Mouse (Mus musculus): ENCODE data around the gene Mdp1. TPM values are rescaled to one million over a fixed set of nuclear protein-coding genes. Genes with fewer than 3 reads are reported as not detected.
A peak's percentile ranks its signal among the peaks of the same experiment; 100 is the strongest.

Gene Mdp1
- polyA plus RNA-seq, 1 experiment, result 27.2 TPM

GRCm38 (mm10) chr14:55671486-55671832 lies 11.2 kb upstream of the Mdp1 start:
- H3K36me3 ChIP-seq (ENCODE audit: control insufficient read depth, insufficient read depth, low read length), result no peaks in the 10 kb centered on the region
- H3K4me1 ChIP-seq (ENCODE audit: control insufficient read depth, insufficient read depth, low read length), result peaks cover 6% of the 10 kb centered on the region; the same call in 1 of the 2 replicates
- TF ChIP-seq POLR2A (IDR thresholded peaks at IDR 0.05; ENCODE audit: low read depth, low read length) (no peak), CTCF (conservative IDR thresholded peaks at IDR 0.05; ENCODE audit: insufficient read depth, insufficient read length, low read depth, low read length) (no peak)
- peak overlapping the region; percentile 96; the same call in 1 of the 2 replicates for H3K27ac ChIP-seq (ENCODE audit: insufficient read depth, low read depth, low read length)
- 0% methylated on average over 12 of the region's 12 CpGs for WGBS
- DNase-seq, result no peak
- H3K4me3 ChIP-seq (ENCODE audit: insufficient read depth, low read depth, low read length), result peak overlapping the region; percentile 79
- no peaks in the 10 kb centered on the region for H3K27me3 ChIP-seq (replicated peaks; ENCODE audit: control insufficient read depth, insufficient read depth, low read length)

GRCm38 (mm10) chr14:55660636-55661035 lies 328 bp upstream of the Mdp1 start:
- Histone ChIP-seq H3K27ac (ENCODE audit: insufficient read depth, low read depth, low read length) (no peak overlapping the region), H3K4me3 (ENCODE audit: insufficient read depth, low read depth, low read length) (no peak overlapping the region), H3K36me3 (ENCODE audit: control insufficient read depth, insufficient read depth, low read length) (no peaks in the 10 kb centered on the region; the same call in 1 of the 2 replicates), H3K27me3 (replicated peaks; ENCODE audit: control insufficient read depth, insufficient read depth, low read length) (no peaks in the 10 kb centered on the region), H3K4me1 (ENCODE audit: control insufficient read depth, insufficient read depth, low read length) (peaks cover 8% of the 10 kb centered on the region; the same call in 1 of the 2 replicates)
- 59% methylated on average over 2 of the region's 2 CpGs for WGBS
- no peak for DNase-seq
- TF ChIP-seq POLR2A (IDR thresholded peaks at IDR 0.05; ENCODE audit: low read depth, low read length), result no peak
- no peak for TF ChIP-seq CTCF (conservative IDR thresholded peaks at IDR 0.05; ENCODE audit: insufficient read depth, insufficient read length, low read depth, low read length)

- H3K4me1 ChIP-seq (ENCODE audit: control insufficient read depth, insufficient read depth, low read length), result peaks cover 8% of the 10 kb centered on the region; the same call in 1 of the 2 replicates
- H3K4me3 ChIP-seq (ENCODE audit: insufficient read depth, low read depth, low read length), result no peak overlapping the region
- no peaks in the 10 kb centered on the region for H3K27me3 ChIP-seq (replicated peaks; ENCODE audit: control insufficient read depth, insufficient read depth, low read length)
- TF ChIP-seq CTCF (conservative IDR thresholded peaks at IDR 0.05; ENCODE audit: insufficient read depth, insufficient read length, low read depth, low read length), result no peak
- no peak for TF ChIP-seq POLR2A (IDR thresholded peaks at IDR 0.05; ENCODE audit: low read depth, low read length)
- no peaks in the 10 kb centered on the region; the same call in 1 of the 2 replicates for H3K36me3 ChIP-seq (ENCODE audit: control insufficient read depth, insufficient read depth, low read length)
- H3K27ac ChIP-seq (ENCODE audit: insufficient read depth, low read depth, low read length), result no peak overlapping the region
- 60% methylated on average over 5 of the region's 5 CpGs for WGBS
- peak; percentile 88 for DNase-seq
Measured at GRCm38 (mm10) chr14:55658011-55658410, 2.3 kb downstream of the Mdp1 start.

GRCm38 (mm10) chr14:55656935-55657334 lies 3.4 kb downstream of the Mdp1 start:
- 82% methylated on average over 3 of the region's 3 CpGs for WGBS
- no peak overlapping the region for H3K4me3 ChIP-seq (ENCODE audit: insufficient read depth, low read depth, low read length)
- no peaks in the 10 kb centered on the region for H3K27me3 ChIP-seq (replicated peaks; ENCODE audit: control insufficient read depth, insufficient read depth, low read length)
- DNase-seq, result no peak
- no peaks in the 10 kb centered on the region; the same call in 1 of the 2 replicates for H3K36me3 ChIP-seq (ENCODE audit: control insufficient read depth, insufficient read depth, low read length)
- no peak overlapping the region for H3K27ac ChIP-seq (ENCODE audit: insufficient read depth, low read depth, low read length)
- TF ChIP-seq POLR2A (IDR thresholded peaks at IDR 0.05; ENCODE audit: low read depth, low read length), result no peak
- TF ChIP-seq CTCF (conservative IDR thresholded peaks at IDR 0.05; ENCODE audit: insufficient read depth, insufficient read length, low read depth, low read length), result no peak
- peaks cover 8% of the 10 kb centered on the region; the same call in 1 of the 2 replicates for H3K4me1 ChIP-seq (ENCODE audit: control insufficient read depth, insufficient read depth, low read length)

- no peak overlapping the region for H3K27ac ChIP-seq (ENCODE audit: insufficient read depth, low read depth, low read length)
- no peak for DNase-seq
- no peak overlapping the region for H3K4me3 ChIP-seq (ENCODE audit: insufficient read depth, low read depth, low read length)
- TF ChIP-seq CTCF (conservative IDR thresholded peaks at IDR 0.05; ENCODE audit: insufficient read depth, insufficient read length, low read depth, low read length) (no peak), POLR2A (IDR thresholded peaks at IDR 0.05; ENCODE audit: low read depth, low read length) (no peak)
- H3K4me1 ChIP-seq (ENCODE audit: control insufficient read depth, insufficient read depth, low read length), result no peaks in the 10 kb centered on the region
- 91% methylated on average over 7 of the region's 7 CpGs for WGBS
- H3K27me3 ChIP-seq (replicated peaks; ENCODE audit: control insufficient read depth, insufficient read depth, low read length), result no peaks in the 10 kb centered on the region
- H3K36me3 ChIP-seq (ENCODE audit: control insufficient read depth, insufficient read depth, low read length), result no peaks in the 10 kb centered on the region
Measured at GRCm38 (mm10) chr14:55651528-55651927, 8.8 kb downstream of the Mdp1 start.

- no peaks in the 10 kb centered on the region for H3K27me3 ChIP-seq (replicated peaks; ENCODE audit: control insufficient read depth, insufficient read depth, low read length)
- WGBS, result 92% methylated on average over 2 of the region's 2 CpGs
- no peak within 1 kb of the TSS for H3K27ac ChIP-seq (ENCODE audit: insufficient read depth, low read depth, low read length)
- 0 out of 2 replicates have a peak, but pooled peaks cover 3% of the 10 kb centered on the region for H3K4me1 ChIP-seq (ENCODE audit: control insufficient read depth, insufficient read depth, low read length)
- no peak within 1 kb of the TSS for H3K4me3 ChIP-seq (ENCODE audit: insufficient read depth, low read depth, low read length)
- TF ChIP-seq POLR2A (IDR thresholded peaks at IDR 0.05; ENCODE audit: low read depth, low read length) (no peak), CTCF (conservative IDR thresholded peaks at IDR 0.05; ENCODE audit: insufficient read depth, insufficient read length, low read depth, low read length) (no peak)
- H3K36me3 ChIP-seq (ENCODE audit: control insufficient read depth, insufficient read depth, low read length), result no peaks in the 10 kb centered on the region
- DNase-seq, result no peak
Measured at GRCm38 (mm10) chr14:55649884-55650283, 10.4 kb downstream of the Mdp1 start, which contains the start of gene Tssk4. Tssk4 (plus strand) TSS chr14:55650184.

- peaks cover 18% of the 10 kb centered on the region for H3K4me1 ChIP-seq (ENCODE audit: control insufficient read depth, insufficient read depth, low read length)
- H3K27ac ChIP-seq (ENCODE audit: insufficient read depth, low read depth, low read length), result peak overlapping the region; percentile 26
- no peaks in the 10 kb centered on the region for H3K27me3 ChIP-seq (replicated peaks; ENCODE audit: control insufficient read depth, insufficient read depth, low read length)
- 3% methylated on average over 17 of the region's 17 CpGs for WGBS
- TF ChIP-seq POLR2A (IDR thresholded peaks at IDR 0.05; ENCODE audit: low read depth, low read length) (no peak), CTCF (conservative IDR thresholded peaks at IDR 0.05; ENCODE audit: insufficient read depth, insufficient read length, low read depth, low read length) (no peak)
- peak; percentile 36 for DNase-seq
- H3K4me3 ChIP-seq (ENCODE audit: insufficient read depth, low read depth, low read length), result peak overlapping the region; percentile 33
- H3K36me3 ChIP-seq (ENCODE audit: control insufficient read depth, insufficient read depth, low read length), result no peaks in the 10 kb centered on the region
Measured at GRCm38 (mm10) chr14:55644261-55644888, 15.9 kb downstream of the Mdp1 start.
